Mouse (Mus musculus): ENCODE results near the gene Gm7030. TPM values are rescaled to one million over a fixed set of nuclear protein-coding genes. Genes with fewer than 3 reads are reported as not detected.
"Not testable (repeated sequence)": the region's sequence is repeated elsewhere in the genome, so short reads cannot be mapped to it uniquely, and the experiment has no call there.

Gene Gm7030
- total RNA-seq, 2 experiments from 2014 or later = not detected

DNA sequence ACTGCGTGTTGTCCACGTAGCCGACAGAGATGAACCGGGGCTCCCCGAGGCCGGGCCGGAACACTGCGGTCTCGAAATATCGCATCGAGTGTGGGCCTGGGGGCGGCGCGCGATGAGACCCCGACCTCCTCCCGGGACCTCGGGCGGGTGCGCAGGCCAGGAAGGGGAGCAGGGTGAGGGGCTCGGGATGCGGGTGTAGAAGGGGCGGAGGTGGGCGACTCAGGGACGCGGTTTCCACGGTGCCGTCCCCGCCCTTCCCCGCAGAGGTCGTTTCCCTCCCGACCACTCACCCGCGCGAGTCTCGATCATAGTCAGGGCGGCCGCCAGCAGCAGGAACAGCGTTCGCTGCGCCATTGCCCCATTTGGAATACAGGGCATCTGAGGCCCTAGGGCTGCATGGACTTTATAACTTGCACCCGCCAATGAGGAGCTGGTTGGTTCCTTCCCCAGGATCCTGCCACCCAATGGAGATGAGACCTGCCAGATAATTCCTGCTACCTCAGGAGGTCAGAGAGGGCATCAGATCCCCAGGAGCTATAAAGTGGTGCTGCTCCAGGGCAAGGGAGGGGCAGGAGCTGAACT lies 45.3 kb downstream of the Gm7030 start:
- DNase-seq = no peak
- intact Hi-C loops (cut with DNase I) = no loop called here

DNA sequence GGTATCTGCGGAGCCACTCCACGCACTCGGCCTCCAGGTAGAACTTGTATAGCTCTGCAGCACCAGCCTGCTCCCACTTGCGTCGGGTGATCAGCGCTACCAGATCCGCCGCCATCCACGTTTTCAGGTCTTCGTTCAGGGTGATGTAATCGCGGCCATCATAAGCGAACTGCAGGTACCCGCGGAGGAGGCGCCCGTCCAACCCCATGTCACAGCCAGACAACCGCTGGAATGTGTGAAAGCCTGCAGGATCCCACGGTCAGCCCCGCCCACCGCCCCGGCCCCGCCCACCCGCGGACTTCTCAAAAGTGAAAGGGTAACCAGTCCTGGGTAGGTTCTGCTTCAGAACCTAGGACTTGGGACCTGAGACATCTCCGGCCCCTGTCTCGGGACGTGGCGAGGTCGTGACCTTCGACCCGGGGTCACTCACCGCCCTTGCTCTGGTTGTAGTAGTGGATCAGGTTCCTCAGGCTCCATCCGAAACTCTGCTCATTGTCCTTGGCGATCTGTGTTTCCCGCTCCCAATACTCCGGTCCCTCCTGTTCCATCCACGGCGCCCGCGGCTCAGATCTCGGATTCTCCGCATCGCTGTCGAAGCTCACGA lies 45.9 kb downstream of the Gm7030 start:
- intact Hi-C loops (cut with DNase I) = no loop called here
- no peak for DNase-seq

DNA sequence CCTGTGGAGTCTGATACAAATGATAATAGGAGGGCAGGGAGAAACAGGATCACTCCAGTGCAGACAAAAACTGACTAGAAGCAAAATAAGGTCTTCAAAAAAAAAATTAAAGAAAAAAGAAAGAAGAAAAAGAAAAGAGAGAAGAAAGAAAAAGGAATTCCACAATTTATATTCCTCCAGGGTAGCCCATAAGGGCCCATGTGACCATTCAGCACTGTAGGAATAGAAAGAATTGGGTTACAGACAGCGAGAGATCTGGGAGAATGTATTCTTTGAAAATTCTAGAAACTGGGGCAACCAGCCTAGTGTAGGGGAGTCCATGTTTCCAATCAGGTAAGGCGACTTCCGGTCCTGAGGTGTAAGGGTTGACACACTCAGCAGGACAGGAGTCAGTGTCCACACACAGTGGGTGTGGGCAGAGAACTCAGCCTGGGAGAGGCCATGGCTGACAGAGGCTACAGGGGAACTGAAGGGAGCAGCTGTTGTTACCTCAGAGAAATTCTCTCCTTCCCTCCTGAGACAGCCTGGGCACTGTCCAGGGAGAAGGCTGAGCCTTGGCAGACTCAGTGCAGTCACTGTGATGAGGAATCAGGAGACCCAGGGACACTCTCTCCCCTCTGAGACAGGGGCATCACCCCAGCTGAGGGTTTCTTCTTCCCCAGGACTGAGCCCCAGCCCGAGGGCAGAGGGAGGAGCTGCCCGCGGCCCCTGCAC lies 46.5 kb downstream of the Gm7030 start:
- DNase-seq; intact Hi-C loops (cut with DNase I): not testable (repeated sequence)

DNA sequence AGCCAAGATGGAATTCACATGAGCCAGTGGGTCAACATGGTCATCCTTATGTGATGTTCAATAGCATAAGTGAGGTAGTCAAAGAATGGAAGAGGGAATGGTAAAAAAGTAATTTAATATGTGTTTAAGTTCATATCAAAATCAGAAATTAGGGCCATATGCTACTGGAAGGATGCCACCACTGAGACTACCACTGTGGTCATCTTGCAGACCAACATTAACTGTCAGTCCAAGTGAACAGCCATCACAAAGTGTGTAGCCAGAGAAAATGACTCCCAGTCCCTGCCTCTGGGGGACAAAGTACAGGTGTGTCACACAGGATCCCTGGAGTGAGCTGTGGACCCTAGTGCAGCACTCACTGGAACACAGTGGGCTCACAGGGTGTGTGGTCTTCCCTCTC lies 47.3 kb downstream of the Gm7030 start:
- intact Hi-C loops (cut with DNase I); DNase-seq: not testable (repeated sequence)

DNA sequence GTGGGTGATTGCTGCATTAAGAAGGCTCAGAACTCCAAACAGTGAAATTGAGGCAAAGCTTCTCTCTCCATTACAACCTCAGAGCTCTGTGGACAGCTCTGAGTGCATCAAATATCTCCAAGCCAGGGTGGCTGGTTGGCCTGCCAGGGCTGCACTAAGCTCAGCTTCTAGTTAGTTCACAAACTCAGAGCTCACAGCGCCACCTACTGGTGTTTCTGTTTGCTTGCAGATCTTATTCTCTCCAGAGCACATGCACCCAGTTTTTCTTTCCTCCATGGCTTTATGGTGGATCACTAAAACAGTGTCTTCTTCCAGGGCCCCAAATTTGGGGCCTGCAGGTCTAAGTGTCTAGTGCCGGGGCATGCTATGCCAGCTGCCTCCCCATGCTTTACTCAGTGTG lies 68.4 kb downstream of the Gm7030 start:
- peak; percentile 59 to 77 for DNase-seq
- intact Hi-C loops (cut with DNase I) = loop anchor here (10.0 kb wide), 2 partner anchors 74 to 134 kb away; partner anchors contain the start of gene H2-T3

Other genes starting within 250 kb of the Gm7030 start
- gene Dhx16, start 249.6 kb downstream of the Gm7030 start, total RNA-seq (2021) = 10 to 100 TPM; 10.8 to 14.2 TPM
- gene 2310061I04Rik, start 232.0 kb downstream of the Gm7030 start, total RNA-seq (2021) = 10 to 100 TPM; 59.6 to 63.8 TPM
- 1 to 10 TPM; 3.0 to 3.2 TPM for gene Atat1, start 219.3 kb downstream of the Gm7030 start, total RNA-seq (2021)
- gene Mrps18b, start 213.0 kb downstream of the Gm7030 start, total RNA-seq (2021) = 10 to 100 TPM; 53.8 to 55.4 TPM
- 10 to 100 TPM; 17.8 to 19.2 TPM for gene Ppp1r10, start 213.0 kb downstream of the Gm7030 start, total RNA-seq (2021)
- 10 to 100 TPM; 64.3 to 70.2 TPM for gene Abcf1, start 159.7 kb downstream of the Gm7030 start, total RNA-seq (2021)
- gene Gnl1, start 149.6 kb downstream of the Gm7030 start, total RNA-seq (2021) = 10 to 100 TPM; 16.6 to 18.7 TPM
- gene Prr3, start 149.2 kb downstream of the Gm7030 start, total RNA-seq (2021) = 1 to 10 TPM; 1.7 to 3.4 TPM
- 1 to 10 TPM in 1 of 2 experiments, under 1 TPM in 1; 0.84 to 2.1 TPM for gene H2-T24, start 108.9 kb downstream of the Gm7030 start, total RNA-seq (2021)
- 1 to 10 TPM; 7.7 to 8.3 TPM for gene H2-T23, start 96.6 kb downstream of the Gm7030 start, total RNA-seq (2021)
- gene H2-T22, start 86.7 kb downstream of the Gm7030 start, total RNA-seq (2021) = 1 to 10 TPM; 7.1 to 8.0 TPM
- not detected for gene Gm6034, start 86.5 kb downstream of the Gm7030 start, total RNA-seq (2021)
- gene Gm11127, start 71.1 kb downstream of the Gm7030 start, total RNA-seq (2021) = 1 to 10 TPM; 1.5 to 2.1 TPM
- gene Gm19684, start 7.7 kb downstream of the Gm7030 start, total RNA-seq (2021) = not detected
- not detected for gene Gm8909, start 39.1 kb upstream of the Gm7030 start, total RNA-seq (2021)
- under 1 TPM in 1 of 2 experiments, not detected in 1; 0.59 TPM for gene H2-T3, start 60.9 kb upstream of the Gm7030 start, total RNA-seq (2021)
- 10 to 100 TPM; 34.5 to 39.6 TPM for gene Rpp21, start 128.6 kb upstream of the Gm7030 start, total RNA-seq (2021)
- gene Trim39, start 142.8 kb upstream of the Gm7030 start, total RNA-seq (2021) = 1 to 10 TPM; 4.0 to 5.9 TPM
- not detected for gene H2-M10.2, start 157.1 kb upstream of the Gm7030 start, total RNA-seq (2021)
- gene H2-M10.1, start 196.7 kb upstream of the Gm7030 start, total RNA-seq (2021) = not detected
- not detected for gene H2-M10.3, start 239.0 kb upstream of the Gm7030 start, total RNA-seq (2021)

All from gastrocnemius, postnatal 36 days (tissue).